Mouse (Mus musculus) CH12.LX (cell line): ENCODE results near the gene Inpp4b. TPM values are rescaled to one million over a fixed set of nuclear protein-coding genes. Genes with fewer than 3 reads are reported as not detected.

ENCODE experiments used
- DNase-seq: peaks from one replicate; pipeline ENCODE4 v3.0.0-alpha.2; 2013; ENCODE audit errors: extremely low read depth
- H3K27ac ChIP-seq: 2 replicates; pipeline ENCODE4 v1.5.1; 2012; ENCODE audit warnings: low read depth, mild to moderate bottlenecking, control low read depth, moderate library complexity; ENCODE audit not compliant: insufficient read depth
- H3K27me3 ChIP-seq: replicated peaks from 2 replicates; pipeline ENCODE3; 2012; ENCODE audit warnings: inconsistent platforms
- H3K36me3 ChIP-seq, 2 experiments: replicated peaks in 1 of 2; 2 replicates each; pipeline versions ENCODE3 to v1.6.1; 2012; ENCODE audit warnings: inconsistent platforms in 1 of 2, low read length in 1 of 2, mild to moderate bottlenecking in 1 of 2, mixed read lengths in 1 of 2, moderate library complexity in 1 of 2; ENCODE audit not compliant: control insufficient read depth in 1 of 2, insufficient read depth in 1 of 2
- H3K4me1 ChIP-seq, 2 experiments: 2 replicates each; pipeline ENCODE4 v1.6.1; 2012; ENCODE audit warnings: inconsistent platforms in 1 of 2, moderate library complexity in 1 of 2; ENCODE audit not compliant: insufficient read depth in 2 of 2, control insufficient read depth in 1 of 2
- H3K4me2 ChIP-seq: 2 replicates; pipeline ENCODE4 v1.6.1; 2012; ENCODE audit warnings: low read depth, mild to moderate bottlenecking, control low read depth; ENCODE audit not compliant: poor library complexity, insufficient read depth, severe bottlenecking
- H3K4me3 ChIP-seq, 3 experiments: fragments of 150-350 bp in 1 of 3; sonication (generic) in 1 of 3; replicated peaks in 1 of 3; 2 replicates each; pipeline versions ENCODE3 to v1.5.1; 2011 to 2012; ENCODE audit warnings: low read depth in 2 of 3, low read length in 2 of 3, mild to moderate bottlenecking in 2 of 3, moderate library complexity in 2 of 3, control low read depth in 1 of 3, improper control_type of control experiment in 1 of 3, inconsistent platforms in 1 of 3, mixed read lengths in 1 of 3; ENCODE audit not compliant: poor library complexity in 1 of 3
- H3K79me2 ChIP-seq: replicated peaks from 2 replicates; pipeline ENCODE4 v1.6.1; 2012; ENCODE audit warnings: mild to moderate bottlenecking, moderate library complexity; ENCODE audit not compliant: control insufficient read depth, poor library complexity, insufficient read depth, severe bottlenecking; ENCODE audit errors: extremely low read depth
- H3K9ac ChIP-seq: 2 replicates; pipeline ENCODE4 v1.6.1; 2012; ENCODE audit warnings: low read depth, mild to moderate bottlenecking, control low read depth, moderate library complexity; ENCODE audit not compliant: insufficient read depth
- H3K9me3 ChIP-seq: replicated peaks from 2 replicates; pipeline ENCODE3; 2012; ENCODE audit warnings: low read length, inconsistent platforms, mixed read lengths
- CHD1 ChIP-seq: IDR thresholded peaks from 2 replicates; pipeline ENCODE4 v1.6.1; 2012; ENCODE audit warnings: low read depth, low read length, improper control_type of control experiment, inconsistent platforms
- CHD2 ChIP-seq: IDR thresholded peaks from 2 replicates; pipeline ENCODE4 v1.6.1; 2011; ENCODE audit warnings: low read length, improper control_type of control experiment
- CTCF ChIP-seq, 2 experiments: IDR thresholded peaks in 1 of 2; conservative IDR thresholded peaks in 1 of 2; 2 replicates each; pipeline ENCODE4 v1.5.1; 2011 to 2012; ENCODE audit warnings: low read depth in 2 of 2, low read length in 2 of 2, improper control_type of control experiment in 1 of 2, inconsistent platforms in 1 of 2, mild to moderate bottlenecking in 1 of 2, moderate library complexity in 1 of 2
- E2F4 ChIP-seq: IDR thresholded peaks from 2 replicates; pipeline ENCODE4 v1.6.1; 2011; ENCODE audit warnings: low read depth, low read length, improper control_type of control experiment; ENCODE audit not compliant: insufficient replicate concordance
- ELF1 ChIP-seq: IDR thresholded peaks from 2 replicates; pipeline ENCODE4 v1.6.1; 2014; ENCODE audit warnings: low read depth, mild to moderate bottlenecking, inconsistent platforms, low read length, improper control_type of control experiment
- GABPA ChIP-seq: IDR thresholded peaks from 2 replicates; pipeline ENCODE4 v1.6.1; 2012; ENCODE audit warnings: low read depth, low read length, improper control_type of control experiment, inconsistent platforms; ENCODE audit not compliant: insufficient replicate concordance
- HCFC1 ChIP-seq: IDR thresholded peaks from 2 replicates; pipeline ENCODE4 v1.6.1; 2012; ENCODE audit warnings: low read depth, mild to moderate bottlenecking, inconsistent platforms, low read length, improper control_type of control experiment
- IRF4 ChIP-seq: IDR thresholded peaks from 2 replicates; pipeline ENCODE4 v1.6.1; 2014; ENCODE audit warnings: low read depth, mild to moderate bottlenecking, inconsistent platforms, low read length, improper control_type of control experiment
- JUN ChIP-seq: IDR thresholded peaks from 2 replicates; pipeline ENCODE4 v1.6.1; 2011; ENCODE audit warnings: low read depth, mild to moderate bottlenecking, low read length, improper control_type of control experiment, moderate library complexity; ENCODE audit not compliant: insufficient read depth
- JUND ChIP-seq: conservative IDR thresholded peaks from 2 replicates; pipeline ENCODE4 v1.6.1; 2011; ENCODE audit warnings: low read depth, low read length, improper control_type of control experiment
- KAT2A ChIP-seq: IDR thresholded peaks from 2 replicates; pipeline ENCODE4 v1.6.1; 2012; ENCODE audit warnings: low read length, improper control_type of control experiment, inconsistent platforms; ENCODE audit not compliant: insufficient replicate concordance
- MAFK ChIP-seq: IDR thresholded peaks from 2 replicates; pipeline ENCODE4 v1.6.1; 2011; ENCODE audit warnings: low read length, improper control_type of control experiment; ENCODE audit not compliant: insufficient replicate concordance
- MAZ ChIP-seq: IDR thresholded peaks from 2 replicates; pipeline ENCODE4 v1.6.1; 2012; ENCODE audit warnings: low read depth, mild to moderate bottlenecking, inconsistent platforms, low read length, improper control_type of control experiment, moderate library complexity
- MEF2A ChIP-seq: IDR thresholded peaks from 2 replicates; pipeline ENCODE4 v1.6.1; 2014; ENCODE audit warnings: low read depth, mild to moderate bottlenecking, inconsistent platforms, low read length, improper control_type of control experiment, borderline replicate concordance
- MXI1 ChIP-seq: IDR thresholded peaks from 2 replicates; pipeline ENCODE4 v1.6.1; 2011; ENCODE audit warnings: mild to moderate bottlenecking, low read depth, low read length, improper control_type of control experiment
- MYC ChIP-seq: IDR thresholded peaks from 2 replicates; pipeline ENCODE4 v1.6.1; 2011; ENCODE audit warnings: low read depth, mild to moderate bottlenecking, improper control_type of control experiment, low read length
- NELFE ChIP-seq: IDR thresholded peaks from 2 replicates; pipeline ENCODE4 v1.6.1; 2011; ENCODE audit warnings: low read depth, low read length, improper control_type of control experiment
- PAX5 ChIP-seq: IDR thresholded peaks from 2 replicates; pipeline ENCODE4 v1.6.1; 2012; ENCODE audit warnings: low read length, inconsistent platforms, mixed read lengths
- POLR2A ChIP-seq: IDR thresholded peaks from 2 replicates; pipeline ENCODE4 v1.6.1; 2011; ENCODE audit warnings: low read depth, mild to moderate bottlenecking, improper control_type of control experiment, low read length
- POLR2AphosphoS2 ChIP-seq: IDR thresholded peaks from 2 replicates; pipeline ENCODE4 v1.6.1; 2011; ENCODE audit warnings: low read depth, low read length, improper control_type of control experiment
- RCOR1 ChIP-seq: conservative IDR thresholded peaks from 2 replicates; pipeline ENCODE4 v1.6.1; 2012; ENCODE audit warnings: low read depth, mild to moderate bottlenecking, inconsistent platforms, low read length, improper control_type of control experiment
- SIN3A ChIP-seq: IDR thresholded peaks from 2 replicates; pipeline ENCODE4 v1.6.1; 2012; ENCODE audit warnings: low read length, improper control_type of control experiment, inconsistent platforms
- SMC3 ChIP-seq: IDR thresholded peaks from 2 replicates; pipeline ENCODE4 v1.6.1; 2011; ENCODE audit warnings: low read depth, low read length, improper control_type of control experiment
- TCF12 ChIP-seq: IDR thresholded peaks from 2 replicates; pipeline ENCODE4 v1.6.1; 2014; ENCODE audit warnings: low read depth, mild to moderate bottlenecking, inconsistent platforms, low read length, improper control_type of control experiment
- USF1 ChIP-seq: IDR thresholded peaks from 2 replicates; pipeline ENCODE4 v1.6.1; 2014; ENCODE audit warnings: low read depth, mild to moderate bottlenecking, inconsistent platforms, low read length, improper control_type of control experiment
- ZC3H11A ChIP-seq: IDR thresholded peaks from 2 replicates; pipeline ENCODE4 v1.6.1; 2012; ENCODE audit warnings: low read depth, mild to moderate bottlenecking, inconsistent platforms, low read length, improper control_type of control experiment
- ZKSCAN1 ChIP-seq: IDR thresholded peaks from 2 replicates; pipeline ENCODE4 v1.6.1; 2012; ENCODE audit warnings: low read depth, inconsistent platforms, low read length, improper control_type of control experiment, borderline replicate concordance
- ZMIZ1 ChIP-seq: IDR thresholded peaks from 2 replicates; pipeline ENCODE4 v1.6.1; 2012; ENCODE audit warnings: low read depth, mild to moderate bottlenecking, inconsistent platforms, low read length, improper control_type of control experiment
- ZNF384 ChIP-seq: IDR thresholded peaks from 2 replicates; pipeline ENCODE4 v1.6.1; 2012; ENCODE audit warnings: low read depth, low read length, improper control_type of control experiment, inconsistent platforms
- dilution Hi-C: fragments of 300-500 bp; cut with MboI; formaldehyde crosslinking; loops from 2 replicates; pipeline ENCODE4 v1.14.3; 2020; ENCODE audit warnings: low sequenced_read_pairs; ENCODE audit not compliant: extremely low pct_unique_long_range_greater_than_20kb, extremely low pct_ligation_motif_present
- in situ Hi-C: fragments of 300-500 bp; cut with MboI; formaldehyde crosslinking; loops from 3 replicates; pipeline ENCODE4 v1.14.3; 2019; ENCODE audit warnings: low sequenced_read_pairs, low pct_ligation_motif_present, low pct_unique_long_range_greater_than_20kb, mixed read lengths
- polyA plus RNA-seq: library from polyadenylated mRNA; unstranded; fragments of >175 nt; gene quantifications from 2 replicates; pipeline ENCODE4 v1.2.1, GENCODE M21; 2012; ENCODE audit warnings: low read depth; ENCODE audit not compliant: insufficient read length
- total RNA-seq, 2 experiments: library from RNA; depleted of rRNA; stranded (reverse); fragments of 300-350 nt in 1 of 2; fragments of >200 nt in 1 of 2; gene quantifications; 2 replicates each; pipeline ENCODE4 v1.2.3; 2012 to 2014

Gene Inpp4b
- total and polyA plus RNA-seq, 3 experiments = 3.0 to 4.9 (median 3.4) TPM

DNA sequence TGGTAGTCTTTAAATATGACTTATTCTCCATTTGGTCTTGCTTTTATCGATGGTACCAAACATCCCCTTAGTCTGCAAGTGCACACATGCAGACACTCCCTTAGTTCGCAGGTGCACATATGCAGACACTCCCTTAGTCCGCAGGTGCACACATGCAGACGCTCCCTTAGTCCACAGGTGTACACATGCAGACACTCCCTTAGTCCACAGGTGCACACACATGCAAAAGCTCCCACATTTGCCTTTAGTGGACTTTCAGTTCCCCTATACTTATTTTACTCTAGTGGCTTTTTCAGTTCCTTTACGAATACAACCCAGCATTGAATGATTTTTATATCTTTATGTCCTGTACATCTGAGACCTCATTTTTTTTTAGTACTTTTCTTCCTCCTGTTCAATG, 11.1 kb downstream of the Inpp4b start (continued):
- no peak for TF ChIP-seq ZC3H11A
- no peak for TF ChIP-seq CTCF (conservative IDR thresholded peaks at IDR 0.05 in 1 of 2, IDR thresholded peaks at IDR 0.05 in 1 of 2; ENCODE audit: low read depth in 2 of 2, low read length in 2 of 2)
- peak; percentile 4; the same call in 1 of the 2 replicates for TF ChIP-seq SMC3
- TF ChIP-seq ZNF384 = no peak
- peak; percentile 69; the same call in 1 of the 2 replicates for TF ChIP-seq MEF2A
- TF ChIP-seq MYC = peak; percentile 76
- no peak for TF ChIP-seq ELF1
- TF ChIP-seq NELFE = no peak
- TF ChIP-seq GABPA = no peak
- no peak for TF ChIP-seq PAX5
- no peak for TF ChIP-seq JUN
- TF ChIP-seq CHD2 = no peak; the same call in 1 of the 2 replicates
- no peak for TF ChIP-seq POLR2AphosphoS2

GRCm38 (mm10) chr8:81358108-81358507, 15.8 kb downstream of the Inpp4b start:
- dilution Hi-C loops = no loop called here
- no peaks in the 10 kb centered on the region for H3K9me3 ChIP-seq
- H3K27ac ChIP-seq = no peak overlapping the region
- no peak overlapping the region for H3K9ac ChIP-seq
- no peak for TF ChIP-seq HCFC1
- TF ChIP-seq MYC = no peak
- TF ChIP-seq IRF4 = no peak
- no peak for TF ChIP-seq CHD1
- TF ChIP-seq ZC3H11A = no peak
- no peak for TF ChIP-seq MAZ
- TF ChIP-seq, all 38 proteins: peak for 0
- in situ Hi-C loops = loop anchor here (25.0 kb wide), 1 partner anchor 254 kb away; no protein-coding TSS in a partner anchor
- Histone ChIP-seq H3K36me3 (peaks cover 0 to 5% of the 10 kb centered on the region in 2 experiments), H3K27me3 (no peaks in the 10 kb centered on the region), H3K4me1 (peaks cover 15 to 50% of the 10 kb centered on the region in 2 experiments), H3K79me2 (0 out of 2 replicates have a peak, but pooled peaks cover 3% of the 10 kb centered on the region), H3K4me2 (no peak overlapping the region), H3K4me3 (no peak overlapping the region)
- DNase-seq = no peak

DNA sequence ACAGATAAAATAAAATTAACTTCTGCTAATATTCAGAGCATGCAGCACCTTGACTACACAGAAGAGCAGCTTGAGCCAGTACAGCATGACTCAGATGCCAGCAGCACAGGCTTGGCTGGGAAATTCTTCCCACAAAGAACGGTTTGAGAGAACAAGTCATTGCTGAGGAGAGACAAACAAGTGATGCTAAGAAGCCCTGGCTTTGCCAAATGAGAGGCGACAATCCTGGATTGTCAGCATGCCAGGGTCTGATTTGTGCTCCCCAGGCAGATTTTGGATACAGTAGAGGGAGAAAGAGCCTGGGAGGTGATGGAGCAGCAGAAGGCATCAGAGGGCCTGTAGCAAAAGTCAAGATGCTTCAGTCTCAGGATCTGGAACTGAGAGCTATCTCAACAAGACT, 18.2 kb downstream of the Inpp4b start:
- TF ChIP-seq E2F4 (no peak), MAFK (no peak), MXI1 (no peak), ZNF384 (no peak), HCFC1 (no peak), USF1 (no peak), KAT2A (no peak), NELFE (no peak), SIN3A (no peak), ZKSCAN1 (no peak), ZMIZ1 (no peak), MEF2A (no peak), TCF12 (no peak), PAX5 (no peak), POLR2A (no peak), RCOR1 (no peak), ZC3H11A (no peak), CTCF (conservative IDR thresholded peaks at IDR 0.05 in 1 of 2, IDR thresholded peaks at IDR 0.05 in 1 of 2; ENCODE audit: low read depth in 2 of 2, low read length in 2 of 2) (no peak), JUND (no peak)
- Histone ChIP-seq H3K27ac (no peak overlapping the region), H3K4me3 (no peak overlapping the region), H3K9me3 (no peaks in the 10 kb centered on the region), H3K4me2 (no peak overlapping the region), H3K4me1 (peaks cover 11 to 39% of the 10 kb centered on the region in 2 experiments; a peak in 3 of 4 replicates), H3K79me2 (0 out of 2 replicates have a peak, but pooled peaks cover 3% of the 10 kb centered on the region), H3K9ac (no peak overlapping the region), H3K36me3 (peaks cover 0 to 3% of the 10 kb centered on the region in 2 experiments), H3K27me3 (no peaks in the 10 kb centered on the region)
- in situ Hi-C loops (loop anchor here (25.0 kb wide), 1 partner anchor 252 kb away; no protein-coding TSS in a partner anchor), dilution Hi-C loops (no loop called here)
- no peak for DNase-seq
